Mouse (Mus musculus) testis, adult 2 months (tissue): ENCODE results near the gene Slc25a40. TPM values are rescaled to one million over a fixed set of nuclear protein-coding genes. Genes with fewer than 3 reads are reported as not detected.

Experiments
- H3K27ac ChIP-seq: fragments of 200-500 bp; 2 replicates; pipeline ENCODE4 v1.5.1; 2012; ENCODE audit warnings: low read depth, low read length; ENCODE audit not compliant: control insufficient read depth, insufficient read depth
- H3K27me3 ChIP-seq: fragments of 200-500 bp; 2 replicates; pipeline ENCODE4 v1.6.1; 2012; ENCODE audit warnings: mild to moderate bottlenecking, low read length, moderate library complexity; ENCODE audit not compliant: control insufficient read depth, insufficient read depth
- H3K36me3 ChIP-seq: fragments of 200-500 bp; 2 replicates; pipeline ENCODE4 v1.6.1; 2012; ENCODE audit warnings: mild to moderate bottlenecking, low read length; ENCODE audit not compliant: control insufficient read depth, insufficient read depth
- H3K4me1 ChIP-seq: fragments of 200-500 bp; 2 replicates; pipeline ENCODE4 v1.6.1; 2012; ENCODE audit warnings: low read length; ENCODE audit not compliant: control insufficient read depth, insufficient read depth
- H3K4me3 ChIP-seq: fragments of 200-500 bp; 2 replicates; pipeline ENCODE4 v1.5.1; 2012; ENCODE audit warnings: low read depth, mild to moderate bottlenecking, low read length, moderate library complexity, mixed read lengths; ENCODE audit not compliant: control insufficient read depth
- CTCF ChIP-seq: fragments of 200-500 bp; IDR thresholded peaks from 2 replicates; pipeline ENCODE4 v1.5.1; 2012; ENCODE audit warnings: low read depth, mild to moderate bottlenecking, inconsistent platforms, low read length, moderate library complexity; ENCODE audit not compliant: control insufficient read depth, insufficient read depth, insufficient replicate concordance
- POLR2A ChIP-seq: fragments of 200-500 bp; IDR thresholded peaks from 2 replicates; pipeline ENCODE4 v1.6.1; 2012; ENCODE audit warnings: low read depth, mild to moderate bottlenecking, inconsistent platforms, low read length, moderate library complexity; ENCODE audit not compliant: control insufficient read depth
- polyA plus RNA-seq: library from polyadenylated mRNA; depleted of rRNA; stranded (reverse); fragments of >200 nt; gene quantifications from 2 replicates; pipeline ENCODE4 v1.2.3, GENCODE M21; 2012; rRNA removed

Gene Slc25a40
- polyA plus RNA-seq, 1 experiment, result 2.2 TPM

GRCm38 (mm10) chr5:8491778-8492177 lies 69.1 kb downstream of the Slc25a40 start:
- no peak for TF ChIP-seq CTCF
- no peak for TF ChIP-seq POLR2A

More at GRCm38 (mm10) chr5:8491778-8492177, 69.1 kb downstream of the Slc25a40 start:
- H3K36me3 ChIP-seq, result no peaks in the 10 kb centered on the region
- no peaks in the 10 kb centered on the region for H3K4me1 ChIP-seq
- no peak overlapping the region for H3K27ac ChIP-seq
- H3K27me3 ChIP-seq, result no peaks in the 10 kb centered on the region
- no peak overlapping the region for H3K4me3 ChIP-seq

Other genes with a start within 250 kb of the Slc25a40 start
- 3.2 and 3.6 TPM in 2 replicates for gene Adam22, start 54.7 kb upstream of the Slc25a40 start, polyA plus RNA-seq
- gene Dbf4, start 134 bp upstream of the Slc25a40 start, polyA plus RNA-seq, result 15.8 and 16.9 TPM in 2 replicates
- gene Rundc3b, start 200.1 kb downstream of the Slc25a40 start, polyA plus RNA-seq, result 1.3 and 1.6 TPM in 2 replicates
- 1.5 and 2.0 TPM in 2 replicates for gene Abcb1a, start 237.2 kb downstream of the Slc25a40 start, polyA plus RNA-seq